Mouse (Mus musculus): ENCODE measurements at regions not wholly inside any gene's neighbourhood (a gene's known extent, or its start where the extent isn't known, plus 50 kb on each side); places are given as distances from the start of the nearest gene placed in this dataset.
A peak's percentile ranks its signal among the peaks of the same experiment; 100 is the strongest.

GRCm38 (mm10) chr6:43775525-43775924, 109.4 kb upstream of the Tpk1 start:
- DNase-seq = no peak

GRCm38 (mm10) chr6:43774490-43774889, 108.4 kb upstream of the Tpk1 start:
- DNase-seq = peak; percentile 31

- peak; percentile 6 for DNase-seq
Observed at GRCm38 (mm10) chr6:43773561-43773960, 107.5 kb upstream of the Tpk1 start.

GRCm38 (mm10) chr6:43765958-43766357, 99.9 kb upstream of the Tpk1 start:
- DNase-seq = no peak

Measured in retina, postnatal 1 day (tissue).